Mouse (Mus musculus) stomach, postnatal 0 days (tissue): ENCODE data around the gene Ero1lb.

Experiments
- CTCF ChIP-seq: IDR thresholded peaks from 2 replicates; pipeline ENCODE4 v1.5.1; 2016; ENCODE audit warnings: antibody characterized with exemption, low read depth, mild to moderate bottlenecking, moderate library complexity
- EP300 ChIP-seq: optimal IDR thresholded peaks from 2 replicates; pipeline ENCODE3; 2016; ENCODE audit warnings: antibody characterized with exemption

GRCm38 (mm10) chr13:12543246-12543645, 22.4 kb upstream of the Ero1lb start:
- TF ChIP-seq CTCF (no peak), EP300 (no peak)
